Mouse (Mus musculus) intestine, embryonic 16.5 days (tissue): ENCODE results near the gene Sgms1. TPM values are rescaled to one million over a fixed set of nuclear protein-coding genes. Genes with fewer than 3 reads are reported as not detected.

Source experiments
- ATAC-seq: fragments of 200-750 bp; cut with Nextera tagmentation; 2 replicates; pipeline ENCODE4 v1.8.0; 2017; ENCODE audit warnings: moderate TSS enrichment, moderate library complexity
- H3K27ac ChIP-seq: fragments of 300-500 bp; sonication (generic); 2 replicates; pipeline ENCODE4 v1.5.1; 2014; ENCODE audit warnings: mild to moderate bottlenecking, low read length
- H3K27me3 ChIP-seq: fragments of 300-500 bp; sonication (generic); replicated peaks from 2 replicates; pipeline ENCODE4 v1.6.1; 2014; ENCODE audit warnings: low read length, control low read depth, mixed read lengths; ENCODE audit not compliant: control insufficient read depth, insufficient read depth
- H3K36me3 ChIP-seq: fragments of 300-500 bp; sonication (generic); 2 replicates; pipeline ENCODE4 v1.6.1; 2014; ENCODE audit warnings: low read length, control low read depth; ENCODE audit not compliant: control insufficient read depth, insufficient read depth
- H3K4me1 ChIP-seq: fragments of 300-500 bp; sonication (generic); 2 replicates; pipeline ENCODE4 v1.6.1; 2014; ENCODE audit warnings: low read length, control low read depth, mixed read lengths; ENCODE audit not compliant: control insufficient read depth, insufficient read depth
- H3K4me2 ChIP-seq: fragments of 300-500 bp; sonication (generic); 2 replicates; pipeline ENCODE4 v1.6.1; 2014; ENCODE audit warnings: low read depth, low read length, control low read depth
- H3K4me3 ChIP-seq: fragments of 300-500 bp; sonication (generic); 2 replicates; pipeline ENCODE4 v1.5.1; 2014; ENCODE audit warnings: mild to moderate bottlenecking, low read length
- H3K9ac ChIP-seq: fragments of 300-500 bp; sonication (generic); 2 replicates; pipeline ENCODE4 v1.6.1; 2014; ENCODE audit warnings: low read depth, low read length
- H3K9me3 ChIP-seq: fragments of 300-500 bp; sonication (generic); 2 replicates; pipeline ENCODE4 v1.6.1; 2016; ENCODE audit warnings: low read length, control low read depth; ENCODE audit not compliant: control insufficient read depth
- WGBS: fragments of 180-500 bp; shearing (Covaris S2); extraction: QIAGEN DNeasy Blood & Tissue Kit; methylation state at CpG from one replicate; pipeline ENCODE4 v1.1.7; 2014; 5-methylcytosine and 5-hydroxymethylcytosine counted together
- polyA plus RNA-seq: library from polyadenylated mRNA; unstranded; fragments of >200 nt; fragmentation: Nextera tagmentation; extraction: Ambion mirVana; gene quantifications from 2 replicates; pipeline ENCODE4 v1.2.1, GENCODE M21; 2015

Sgms1 gene
- polyA plus RNA-seq, 1 experiment from 2014 or later = 33.1 TPM

GRCm38 (mm10) chr19:32273714-32274113 lies 115.8 kb downstream of the Sgms1 start:
- Histone ChIP-seq H3K9me3 (no peaks in the 10 kb centered on the region), H3K36me3 (no peaks in the 10 kb centered on the region), H3K4me2 (no peak overlapping the region), H3K4me3 (no peak overlapping the region), H3K27ac (no peak overlapping the region), H3K4me1 (peaks cover 9% of the 10 kb centered on the region; the same call in 1 of the 2 replicates), H3K27me3 (no peaks in the 10 kb centered on the region), H3K9ac (no peak overlapping the region)
- WGBS = 66% methylated on average over 3 of the region's 3 CpGs
- no peak for ATAC-seq

- no peaks in the 10 kb centered on the region for H3K9me3 ChIP-seq
- no peak overlapping the region for H3K4me2 ChIP-seq
- H3K36me3 ChIP-seq = no peaks in the 10 kb centered on the region
- no peak overlapping the region for H3K9ac ChIP-seq
- no peaks in the 10 kb centered on the region for H3K27me3 ChIP-seq
- H3K4me3 ChIP-seq = no peak overlapping the region
- peak; percentile 30; the same call in 1 of the 2 replicates for ATAC-seq
- no peak overlapping the region for H3K27ac ChIP-seq
- WGBS = 74% methylated on average over 6 of the region's 6 CpGs
- peaks cover 9% of the 10 kb centered on the region; the same call in 1 of the 2 replicates for H3K4me1 ChIP-seq
Observed at GRCm38 (mm10) chr19:32272475-32273260, 116.8 kb downstream of the Sgms1 start.

- peaks cover 5% of the 10 kb centered on the region; the same call in 1 of the 2 replicates for H3K4me1 ChIP-seq
- no peaks in the 10 kb centered on the region for H3K27me3 ChIP-seq
- 80% methylated on average over 11 of the region's 11 CpGs for WGBS
- H3K9me3 ChIP-seq = no peaks in the 10 kb centered on the region
- no peak overlapping the region for H3K4me2 ChIP-seq
- no peak overlapping the region for H3K27ac ChIP-seq
- no peaks in the 10 kb centered on the region for H3K36me3 ChIP-seq
- no peak overlapping the region for H3K4me3 ChIP-seq
- no peak for ATAC-seq
- no peak overlapping the region for H3K9ac ChIP-seq
Observed at GRCm38 (mm10) chr19:32271455-32272200, 117.9 kb downstream of the Sgms1 start.

- peaks cover 5% of the 10 kb centered on the region; the same call in 1 of the 2 replicates for H3K4me1 ChIP-seq
- no peak overlapping the region for H3K4me3 ChIP-seq
- H3K4me2 ChIP-seq = no peak overlapping the region
- H3K27ac ChIP-seq = no peak overlapping the region
- no peaks in the 10 kb centered on the region for H3K27me3 ChIP-seq
- no peak overlapping the region for H3K9ac ChIP-seq
- 75% methylated on average over 6 of the region's 6 CpGs for WGBS
- no peaks in the 10 kb centered on the region for H3K36me3 ChIP-seq
- no peak for ATAC-seq
- H3K9me3 ChIP-seq = no peaks in the 10 kb centered on the region
Observed at GRCm38 (mm10) chr19:32269844-32270176, 119.7 kb downstream of the Sgms1 start.

- H3K4me2 ChIP-seq = no peak overlapping the region
- no peak overlapping the region for H3K4me3 ChIP-seq
- H3K27ac ChIP-seq = no peak overlapping the region
- no peaks in the 10 kb centered on the region for H3K36me3 ChIP-seq
- no peaks in the 10 kb centered on the region for H3K27me3 ChIP-seq
- 74% methylated on average over 12 of the region's 12 CpGs for WGBS
- no peak for ATAC-seq
- peaks cover 5% of the 10 kb centered on the region; the same call in 1 of the 2 replicates for H3K4me1 ChIP-seq
- no peaks in the 10 kb centered on the region for H3K9me3 ChIP-seq
- no peak overlapping the region for H3K9ac ChIP-seq
Observed at GRCm38 (mm10) chr19:32269141-32269843, 120.2 kb downstream of the Sgms1 start.

GRCm38 (mm10) chr19:32268562-32268961 lies 121.0 kb downstream of the Sgms1 start:
- peaks cover 7% of the 10 kb centered on the region; the same call in 1 of the 2 replicates for H3K4me1 ChIP-seq
- H3K36me3 ChIP-seq = no peaks in the 10 kb centered on the region
- H3K27ac ChIP-seq = no peak overlapping the region
- no peak overlapping the region for H3K4me3 ChIP-seq
- no peaks in the 10 kb centered on the region for H3K9me3 ChIP-seq
- no peak for ATAC-seq
- H3K9ac ChIP-seq = no peak overlapping the region
- H3K4me2 ChIP-seq = no peak overlapping the region
- WGBS = 63% methylated on average over 9 of the region's 9 CpGs
- no peaks in the 10 kb centered on the region for H3K27me3 ChIP-seq

- Histone ChIP-seq H3K9me3 (no peaks in the 10 kb centered on the region), H3K4me2 (no peak overlapping the region), H3K4me1 (peaks cover 9% of the 10 kb centered on the region; the same call in 1 of the 2 replicates), H3K9ac (no peak overlapping the region), H3K27me3 (no peaks in the 10 kb centered on the region), H3K4me3 (no peak overlapping the region), H3K27ac (no peak overlapping the region), H3K36me3 (no peaks in the 10 kb centered on the region)
- 66% methylated on average over 9 of the region's 9 CpGs for WGBS
- ATAC-seq = 0 out of 2 replicates have a peak, but pooled peaks have one; percentile 45
Observed at GRCm38 (mm10) chr19:32266385-32267252, 122.9 kb downstream of the Sgms1 start.

- Histone ChIP-seq H3K4me3 (no peak overlapping the region), H3K4me2 (no peak overlapping the region), H3K4me1 (peaks cover 12% of the 10 kb centered on the region), H3K27me3 (no peaks in the 10 kb centered on the region), H3K9ac (no peak overlapping the region), H3K36me3 (no peaks in the 10 kb centered on the region), H3K9me3 (no peaks in the 10 kb centered on the region), H3K27ac (no peak overlapping the region)
- 69% methylated on average over 1 of the region's 1 CpGs for WGBS
- no peak for ATAC-seq
Observed at GRCm38 (mm10) chr19:32263753-32264152, 125.8 kb downstream of the Sgms1 start.
